Mouse (Mus musculus): ENCODE results near the gene Klhl3. TPM values are rescaled to one million over a fixed set of nuclear protein-coding genes. Genes with fewer than 3 reads are reported as not detected.

Klhl3 gene
- total and polyA plus RNA-seq, 2 experiments from 2014 or later = 5.6 to 7.4 TPM

DNA sequence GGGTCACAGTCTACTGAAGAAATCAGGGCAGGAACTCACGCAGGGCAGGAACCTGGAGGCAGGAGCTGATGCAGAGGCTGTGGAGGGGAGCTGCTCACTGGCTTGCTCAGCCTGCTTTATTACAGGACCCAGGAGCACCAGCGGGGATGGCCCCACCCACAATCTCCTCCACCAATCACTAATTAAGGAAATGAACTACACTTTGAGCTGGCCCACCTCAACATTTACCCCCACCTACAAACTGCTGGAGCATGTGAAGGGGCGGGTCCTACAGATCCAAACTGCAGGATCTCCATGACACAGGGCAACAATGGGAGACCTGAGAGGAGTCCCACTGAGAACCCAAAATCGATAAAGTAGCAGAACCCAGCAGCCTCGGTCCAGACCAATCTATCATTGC, 64.3 kb downstream of the Klhl3 start:
- ATAC-seq (ENCODE audit: insufficient read depth, low read depth) = no peak
- WGBS = 65% methylated on average over 5 of the region's 5 CpGs

DNA sequence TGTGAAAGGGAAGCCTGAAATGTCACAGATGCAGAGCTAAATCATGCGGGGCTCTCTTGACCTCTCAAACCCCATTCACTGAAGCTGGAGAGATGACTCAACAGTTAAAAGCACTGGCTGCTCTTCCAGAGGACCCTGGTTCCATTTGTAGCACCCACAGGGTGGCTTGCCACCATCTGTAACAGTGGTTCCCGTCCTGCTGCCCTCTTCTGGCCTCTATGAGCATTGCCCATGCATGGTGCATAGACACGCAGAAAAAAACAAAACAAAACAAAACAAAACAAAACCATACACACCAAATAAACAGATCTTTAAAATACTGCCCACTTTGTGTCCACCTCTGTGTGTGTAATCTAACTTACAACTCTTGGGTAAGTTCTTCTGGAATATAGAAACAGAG, 65.3 kb downstream of the Klhl3 start:
- no peaks in the 10 kb centered on the region for H3K27me3 ChIP-seq (ENCODE audit: control insufficient read depth, insufficient read depth, low read length)
- no peak overlapping the region for H3K9ac ChIP-seq (replicated peaks; ENCODE audit: low read depth, low read length)
- no peaks in the 10 kb centered on the region for H3K4me1 ChIP-seq (ENCODE audit: control insufficient read depth, insufficient read depth)
- no peak for ATAC-seq (ENCODE audit: insufficient read depth, low read depth)
- no peak overlapping the region for H3K27ac ChIP-seq (ENCODE audit: low read depth)
- no peak for DNase-seq (ENCODE audit: low spot score)
- H3K4me3 ChIP-seq (ENCODE audit: low read depth, low read length) = no peak overlapping the region
- no peaks in the 10 kb centered on the region for H3K36me3 ChIP-seq (replicated peaks; ENCODE audit: control insufficient read depth, insufficient read depth, low read length)
- TF ChIP-seq EP300 (IDR thresholded peaks at IDR 0.05; ENCODE audit: low read depth) = no peak
- TF ChIP-seq CTCF (IDR thresholded peaks at IDR 0.05; ENCODE audit: low read depth) = 0 out of 2 replicates have a peak, but pooled peaks have one; percentile 12
- no peak overlapping the region for H3K4me2 ChIP-seq (ENCODE audit: low read depth, low read length)
- WGBS = 83% methylated on average over 3 of the region's 3 CpGs
- no peaks in the 10 kb centered on the region for H3K9me3 ChIP-seq (replicated peaks; ENCODE audit: control insufficient read depth, low read length)

More for the DNA sequence above, 64.3 kb downstream of the Klhl3 start:
- Histone ChIP-seq H3K4me3 (ENCODE audit: low read depth, low read length) (no peak overlapping the region), H3K4me2 (ENCODE audit: low read depth, low read length) (no peak overlapping the region), H3K27me3 (ENCODE audit: control insufficient read depth, insufficient read depth, low read length) (no peaks in the 10 kb centered on the region), H3K9ac (replicated peaks; ENCODE audit: low read depth, low read length) (no peak overlapping the region), H3K4me1 (ENCODE audit: control insufficient read depth, insufficient read depth) (no peaks in the 10 kb centered on the region), H3K27ac (ENCODE audit: low read depth) (no peak overlapping the region), H3K9me3 (replicated peaks; ENCODE audit: control insufficient read depth, low read length) (no peaks in the 10 kb centered on the region), H3K36me3 (replicated peaks; ENCODE audit: control insufficient read depth, insufficient read depth, low read length) (0 out of 2 replicates have a peak, but pooled peaks cover 2% of the 10 kb centered on the region)
- no peak for DNase-seq (ENCODE audit: low spot score)
- no peak for TF ChIP-seq EP300 (IDR thresholded peaks at IDR 0.05; ENCODE audit: low read depth)
- no peak for TF ChIP-seq CTCF (IDR thresholded peaks at IDR 0.05; ENCODE audit: low read depth)

DNA sequence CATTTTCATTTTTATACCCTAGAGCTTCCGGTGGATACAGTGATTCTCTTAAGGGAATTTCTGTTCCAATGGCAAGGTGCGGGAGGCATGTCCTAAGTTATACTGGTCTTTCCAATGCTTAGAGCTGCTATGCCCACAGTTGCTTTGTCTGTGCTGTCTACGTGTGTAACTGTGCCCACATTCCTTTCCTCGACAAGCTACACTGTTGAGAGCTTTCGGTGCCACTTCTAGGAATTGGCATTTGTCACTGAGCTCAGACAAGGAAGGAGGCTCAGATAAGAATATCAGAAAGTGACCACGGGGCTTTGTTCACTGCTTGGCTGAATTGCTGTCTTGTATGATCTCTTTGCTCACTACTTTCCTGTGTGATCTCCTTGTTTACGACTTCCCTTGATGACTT, 67.2 kb downstream of the Klhl3 start:
- WGBS = 41% methylated on average over 7 of the region's 7 CpGs
- ATAC-seq (ENCODE audit: insufficient read depth, low read depth) = peak; percentile 58; the same call in 1 of the 2 replicates

DNA sequence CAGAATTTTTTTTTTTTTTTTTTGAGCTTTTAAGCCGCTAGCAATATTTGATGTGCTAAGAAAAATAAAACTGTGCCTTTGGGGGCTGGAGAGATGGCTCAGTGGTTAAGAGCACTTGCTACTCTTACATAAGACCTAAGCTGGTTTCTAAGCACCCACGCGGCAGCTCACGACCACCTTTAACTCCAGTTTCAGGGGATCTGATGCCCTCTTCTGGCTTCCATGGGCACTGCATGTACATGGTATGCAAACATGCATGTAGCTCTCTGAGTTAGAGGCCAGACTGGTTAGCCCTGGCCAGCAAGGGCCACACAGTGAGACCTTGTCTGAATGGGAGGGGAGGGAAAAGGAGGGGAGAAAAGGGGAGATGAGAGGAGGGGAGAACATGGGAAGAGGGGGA, 68.1 kb downstream of the Klhl3 start:
- no peak for ATAC-seq (ENCODE audit: insufficient read depth, low read depth)
- H3K9me3 ChIP-seq (replicated peaks; ENCODE audit: control insufficient read depth, low read length) = no peaks in the 10 kb centered on the region
- no peaks in the 10 kb centered on the region for H3K27me3 ChIP-seq (ENCODE audit: control insufficient read depth, insufficient read depth, low read length)
- H3K4me2 ChIP-seq (ENCODE audit: low read depth, low read length) = no peak overlapping the region
- H3K4me1 ChIP-seq (ENCODE audit: control insufficient read depth, insufficient read depth) = no peaks in the 10 kb centered on the region
- no peak for DNase-seq (ENCODE audit: low spot score)
- no peak overlapping the region for H3K27ac ChIP-seq (ENCODE audit: low read depth)
- H3K9ac ChIP-seq (replicated peaks; ENCODE audit: low read depth, low read length) = no peak overlapping the region
- no peaks in the 10 kb centered on the region for H3K36me3 ChIP-seq (replicated peaks; ENCODE audit: control insufficient read depth, insufficient read depth, low read length)
- 65% methylated on average over 4 of the region's 4 CpGs for WGBS
- TF ChIP-seq CTCF (IDR thresholded peaks at IDR 0.05; ENCODE audit: low read depth) (peak; percentile 33), EP300 (IDR thresholded peaks at IDR 0.05; ENCODE audit: low read depth) (no peak)
- no peak overlapping the region for H3K4me3 ChIP-seq (ENCODE audit: low read depth, low read length)

More for the DNA sequence above, 67.2 kb downstream of the Klhl3 start:
- Histone ChIP-seq H3K9me3 (replicated peaks; ENCODE audit: control insufficient read depth, low read length) (no peaks in the 10 kb centered on the region), H3K27me3 (ENCODE audit: control insufficient read depth, insufficient read depth, low read length) (no peaks in the 10 kb centered on the region), H3K9ac (replicated peaks; ENCODE audit: low read depth, low read length) (no peak overlapping the region), H3K4me3 (ENCODE audit: low read depth, low read length) (no peak overlapping the region), H3K4me1 (ENCODE audit: control insufficient read depth, insufficient read depth) (no peaks in the 10 kb centered on the region), H3K4me2 (ENCODE audit: low read depth, low read length) (no peak overlapping the region), H3K36me3 (replicated peaks; ENCODE audit: control insufficient read depth, insufficient read depth, low read length) (no peaks in the 10 kb centered on the region), H3K27ac (ENCODE audit: low read depth) (peak overlapping the region; percentile 34)
- TF ChIP-seq CTCF (IDR thresholded peaks at IDR 0.05; ENCODE audit: low read depth) = no peak
- TF ChIP-seq EP300 (IDR thresholded peaks at IDR 0.05; ENCODE audit: low read depth) = no peak
- DNase-seq (ENCODE audit: low spot score) = no peak

DNA sequence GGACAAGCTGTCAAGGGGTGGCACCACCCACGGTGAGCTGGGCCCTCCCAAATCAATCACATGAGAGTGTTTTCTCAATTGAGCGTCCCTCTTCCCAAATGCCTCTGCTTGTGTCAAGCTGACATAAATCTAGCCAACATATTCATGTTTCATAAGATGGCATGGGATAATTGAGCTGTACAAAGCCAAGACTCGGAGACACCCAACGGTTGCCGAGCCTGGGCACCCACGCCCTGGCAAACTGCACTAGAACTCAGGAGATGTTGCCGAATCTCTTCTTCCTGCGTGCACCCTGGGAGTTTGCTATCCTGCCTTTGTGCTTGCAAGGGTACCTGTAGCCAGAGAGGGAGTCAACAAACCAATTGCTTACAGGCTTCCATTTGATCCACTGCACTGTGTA, 70.1 kb downstream of the Klhl3 start:
- Histone ChIP-seq H3K36me3 (replicated peaks; ENCODE audit: control insufficient read depth, insufficient read depth, low read length) (no peaks in the 10 kb centered on the region), H3K9ac (replicated peaks; ENCODE audit: low read depth, low read length) (no peak overlapping the region), H3K9me3 (replicated peaks; ENCODE audit: control insufficient read depth, low read length) (no peaks in the 10 kb centered on the region), H3K27ac (ENCODE audit: low read depth) (no peak overlapping the region), H3K4me1 (ENCODE audit: control insufficient read depth, insufficient read depth) (no peaks in the 10 kb centered on the region; the same call in 1 of the 2 replicates), H3K27me3 (ENCODE audit: control insufficient read depth, insufficient read depth, low read length) (no peaks in the 10 kb centered on the region), H3K4me2 (ENCODE audit: low read depth, low read length) (no peak overlapping the region), H3K4me3 (ENCODE audit: low read depth, low read length) (no peak overlapping the region)
- no peak for DNase-seq (ENCODE audit: low spot score)
- WGBS = 92% methylated on average over 8 of the region's 8 CpGs
- no peak for TF ChIP-seq EP300 (IDR thresholded peaks at IDR 0.05; ENCODE audit: low read depth)
- no peak for TF ChIP-seq CTCF (IDR thresholded peaks at IDR 0.05; ENCODE audit: low read depth)
- ATAC-seq (ENCODE audit: insufficient read depth, low read depth) = no peak

DNA sequence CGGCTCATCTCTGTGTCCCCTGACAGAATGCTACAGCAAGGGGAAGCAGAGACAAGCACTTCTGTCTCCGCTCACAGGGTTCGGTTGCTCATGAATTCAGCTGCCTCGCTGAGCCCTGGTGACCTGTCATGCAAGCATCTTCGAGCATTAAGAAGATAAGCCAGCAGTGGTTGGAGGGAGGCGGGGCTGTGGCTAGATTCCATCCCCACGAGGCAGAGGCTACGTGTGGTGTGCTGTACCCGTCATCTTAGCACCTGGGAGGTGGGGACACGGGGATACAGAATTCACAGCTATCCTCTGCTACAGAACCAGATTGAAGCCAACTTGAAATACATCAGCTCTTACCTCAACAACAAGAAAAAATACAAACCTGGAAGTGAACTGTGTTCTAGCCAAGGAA, 73.3 kb downstream of the Klhl3 start:
- no peak for TF ChIP-seq EP300 (IDR thresholded peaks at IDR 0.05; ENCODE audit: low read depth)
- TF ChIP-seq CTCF (IDR thresholded peaks at IDR 0.05; ENCODE audit: low read depth) = no peak
- peak overlapping the region; percentile 57 for H3K27ac ChIP-seq (ENCODE audit: low read depth)
- DNase-seq (ENCODE audit: low spot score) (no peak), ATAC-seq (ENCODE audit: insufficient read depth, low read depth) (peak; percentile 19; the same call in 1 of the 2 replicates)
- H3K9ac ChIP-seq (replicated peaks; ENCODE audit: low read depth, low read length) = no peak overlapping the region
- no peaks in the 10 kb centered on the region for H3K27me3 ChIP-seq (ENCODE audit: control insufficient read depth, insufficient read depth, low read length)
- peaks cover 23% of the 10 kb centered on the region for H3K4me1 ChIP-seq (ENCODE audit: control insufficient read depth, insufficient read depth)
- H3K36me3 ChIP-seq (replicated peaks; ENCODE audit: control insufficient read depth, insufficient read depth, low read length) = no peaks in the 10 kb centered on the region
- WGBS = 29% methylated on average over 10 of the region's 10 CpGs
- H3K4me3 ChIP-seq (ENCODE audit: low read depth, low read length) = no peak overlapping the region
- H3K4me2 ChIP-seq (ENCODE audit: low read depth, low read length) = 0 out of 2 replicates have a peak overlapping the region, but pooled peaks have one; percentile 15
- no peaks in the 10 kb centered on the region for H3K9me3 ChIP-seq (replicated peaks; ENCODE audit: control insufficient read depth, low read length)

All from heart, postnatal 0 days (tissue).